Mouse (Mus musculus) CH12.LX (cell line): Measurements from ENCODE around the gene Ssb. TPM values are rescaled to one million over a fixed set of nuclear protein-coding genes. Genes with fewer than 3 reads are reported as not detected.

Experiments used
- DNase-seq: peaks from one replicate; pipeline ENCODE4 v3.0.0-alpha.2; 2013; ENCODE audit errors: extremely low read depth
- H3K27ac ChIP-seq: 2 replicates; pipeline ENCODE4 v1.5.1; 2012; ENCODE audit warnings: low read depth, mild to moderate bottlenecking, control low read depth, moderate library complexity; ENCODE audit not compliant: insufficient read depth
- H3K27me3 ChIP-seq: replicated peaks from 2 replicates; pipeline ENCODE3; 2012; ENCODE audit warnings: inconsistent platforms
- H3K36me3 ChIP-seq, 2 experiments: replicated peaks in 1 of 2; 2 replicates each; pipeline versions ENCODE3 to v1.6.1; 2012; ENCODE audit warnings: inconsistent platforms in 1 of 2, low read length in 1 of 2, mild to moderate bottlenecking in 1 of 2, mixed read lengths in 1 of 2, moderate library complexity in 1 of 2; ENCODE audit not compliant: control insufficient read depth in 1 of 2, insufficient read depth in 1 of 2
- H3K4me1 ChIP-seq, 2 experiments: 2 replicates each; pipeline ENCODE4 v1.6.1; 2012; ENCODE audit warnings: inconsistent platforms in 1 of 2, moderate library complexity in 1 of 2; ENCODE audit not compliant: insufficient read depth in 2 of 2, control insufficient read depth in 1 of 2
- H3K4me2 ChIP-seq: 2 replicates; pipeline ENCODE4 v1.6.1; 2012; ENCODE audit warnings: low read depth, mild to moderate bottlenecking, control low read depth; ENCODE audit not compliant: poor library complexity, insufficient read depth, severe bottlenecking
- H3K4me3 ChIP-seq, 3 experiments: fragments of 150-350 bp in 1 of 3; sonication (generic) in 1 of 3; replicated peaks in 1 of 3; 2 replicates each; pipeline versions ENCODE3 to v1.5.1; 2011 to 2012; ENCODE audit warnings: low read depth in 2 of 3, low read length in 2 of 3, mild to moderate bottlenecking in 2 of 3, moderate library complexity in 2 of 3, control low read depth in 1 of 3, improper control_type of control experiment in 1 of 3, inconsistent platforms in 1 of 3, mixed read lengths in 1 of 3; ENCODE audit not compliant: poor library complexity in 1 of 3
- H3K79me2 ChIP-seq: replicated peaks from 2 replicates; pipeline ENCODE4 v1.6.1; 2012; ENCODE audit warnings: mild to moderate bottlenecking, moderate library complexity; ENCODE audit not compliant: control insufficient read depth, poor library complexity, insufficient read depth, severe bottlenecking; ENCODE audit errors: extremely low read depth
- H3K9ac ChIP-seq: 2 replicates; pipeline ENCODE4 v1.6.1; 2012; ENCODE audit warnings: low read depth, mild to moderate bottlenecking, control low read depth, moderate library complexity; ENCODE audit not compliant: insufficient read depth
- H3K9me3 ChIP-seq: replicated peaks from 2 replicates; pipeline ENCODE3; 2012; ENCODE audit warnings: low read length, inconsistent platforms, mixed read lengths
- E2F4 ChIP-seq: IDR thresholded peaks from 2 replicates; pipeline ENCODE4 v1.6.1; 2011; ENCODE audit warnings: low read depth, low read length, improper control_type of control experiment; ENCODE audit not compliant: insufficient replicate concordance
- ELF1 ChIP-seq: IDR thresholded peaks from 2 replicates; pipeline ENCODE4 v1.6.1; 2014; ENCODE audit warnings: low read depth, mild to moderate bottlenecking, inconsistent platforms, low read length, improper control_type of control experiment
- EP300 ChIP-seq: IDR thresholded peaks from 2 replicates; pipeline ENCODE4 v1.6.1; 2011; ENCODE audit warnings: low read length, improper control_type of control experiment
- IRF4 ChIP-seq: IDR thresholded peaks from 2 replicates; pipeline ENCODE4 v1.6.1; 2014; ENCODE audit warnings: low read depth, mild to moderate bottlenecking, inconsistent platforms, low read length, improper control_type of control experiment
- JUN ChIP-seq: IDR thresholded peaks from 2 replicates; pipeline ENCODE4 v1.6.1; 2011; ENCODE audit warnings: low read depth, mild to moderate bottlenecking, low read length, improper control_type of control experiment, moderate library complexity; ENCODE audit not compliant: insufficient read depth
- JUND ChIP-seq: conservative IDR thresholded peaks from 2 replicates; pipeline ENCODE4 v1.6.1; 2011; ENCODE audit warnings: low read depth, low read length, improper control_type of control experiment
- MAFK ChIP-seq: IDR thresholded peaks from 2 replicates; pipeline ENCODE4 v1.6.1; 2011; ENCODE audit warnings: low read length, improper control_type of control experiment; ENCODE audit not compliant: insufficient replicate concordance
- MEF2A ChIP-seq: IDR thresholded peaks from 2 replicates; pipeline ENCODE4 v1.6.1; 2014; ENCODE audit warnings: low read depth, mild to moderate bottlenecking, inconsistent platforms, low read length, improper control_type of control experiment, borderline replicate concordance
- NELFE ChIP-seq: IDR thresholded peaks from 2 replicates; pipeline ENCODE4 v1.6.1; 2011; ENCODE audit warnings: low read depth, low read length, improper control_type of control experiment
- SIN3A ChIP-seq: IDR thresholded peaks from 2 replicates; pipeline ENCODE4 v1.6.1; 2012; ENCODE audit warnings: low read length, improper control_type of control experiment, inconsistent platforms
- USF2 ChIP-seq: conservative IDR thresholded peaks from 2 replicates; pipeline ENCODE4 v1.6.1; 2011; ENCODE audit warnings: low read depth, low read length, improper control_type of control experiment
- ZC3H11A ChIP-seq: IDR thresholded peaks from 2 replicates; pipeline ENCODE4 v1.6.1; 2012; ENCODE audit warnings: low read depth, mild to moderate bottlenecking, inconsistent platforms, low read length, improper control_type of control experiment
- ZNF384 ChIP-seq: IDR thresholded peaks from 2 replicates; pipeline ENCODE4 v1.6.1; 2012; ENCODE audit warnings: low read depth, low read length, improper control_type of control experiment, inconsistent platforms
- dilution Hi-C: fragments of 300-500 bp; cut with MboI; formaldehyde crosslinking; loops from 2 replicates; pipeline ENCODE4 v1.14.3; 2020; ENCODE audit warnings: low sequenced_read_pairs; ENCODE audit not compliant: extremely low pct_unique_long_range_greater_than_20kb, extremely low pct_ligation_motif_present
- in situ Hi-C: fragments of 300-500 bp; cut with MboI; formaldehyde crosslinking; loops from 3 replicates; pipeline ENCODE4 v1.14.3; 2019; ENCODE audit warnings: low sequenced_read_pairs, low pct_ligation_motif_present, low pct_unique_long_range_greater_than_20kb, mixed read lengths
- polyA plus RNA-seq: library from polyadenylated mRNA; unstranded; fragments of >175 nt; gene quantifications from 2 replicates; pipeline ENCODE4 v1.2.1, GENCODE M21; 2012; ENCODE audit warnings: low read depth; ENCODE audit not compliant: insufficient read length
- total RNA-seq, 2 experiments: library from RNA; depleted of rRNA; stranded (reverse); fragments of 300-350 nt in 1 of 2; fragments of >200 nt in 1 of 2; gene quantifications; 2 replicates each; pipeline ENCODE4 v1.2.3; 2012 to 2014

Ssb gene
- total and polyA plus RNA-seq, 3 experiments: 124 to 410 (median 281) TPM

DNA sequence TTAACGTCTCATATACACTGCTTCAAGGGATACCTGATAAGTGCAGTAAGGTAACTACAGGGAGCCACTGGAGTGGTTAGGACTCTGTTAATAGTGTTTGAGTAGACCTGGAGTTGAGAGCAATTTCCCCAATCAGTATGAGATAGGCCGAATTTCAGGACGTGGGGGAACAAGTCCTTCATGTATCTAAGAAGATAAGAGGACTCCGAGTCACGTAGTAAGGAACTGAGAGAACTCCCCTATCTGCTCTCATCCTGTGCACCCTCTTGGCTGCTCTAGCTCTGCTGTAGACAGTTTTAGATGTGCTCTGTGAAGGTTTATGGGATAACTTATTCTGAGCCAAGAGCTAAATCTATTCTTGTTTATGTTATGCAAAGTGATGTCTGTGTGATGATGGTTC is 44.8 kb upstream of the Ssb start:
- dilution Hi-C loops: no loop called here
- DNase-seq: no peak
- H3K9me3 ChIP-seq: peaks cover 3% of the 10 kb centered on the region
- no peaks in the 10 kb centered on the region; a peak in 1 of 4 replicates for H3K4me1 ChIP-seq
- H3K36me3 ChIP-seq: no peaks in the 10 kb centered on the region
- in situ Hi-C loops: no loop called here
- no peak for TF ChIP-seq MEF2A
- TF ChIP-seq JUN: no peak
- no peak for TF ChIP-seq USF2
- TF ChIP-seq ELF1: no peak
- TF ChIP-seq ZC3H11A: no peak
- TF ChIP-seq EP300: no peak
- TF ChIP-seq MAFK: no peak
- no peak for TF ChIP-seq SIN3A
- TF ChIP-seq IRF4: no peak
- TF ChIP-seq E2F4: no peak
- TF ChIP-seq ZNF384: no peak
- no peak for TF ChIP-seq NELFE
- H3K27ac ChIP-seq: no peak overlapping the region
- peaks cover 2% of the 10 kb centered on the region for H3K27me3 ChIP-seq
- no peak overlapping the region for H3K4me3 ChIP-seq
- no peak overlapping the region for H3K4me2 ChIP-seq
- H3K79me2 ChIP-seq: no peaks in the 10 kb centered on the region
- H3K9ac ChIP-seq: no peak overlapping the region

DNA sequence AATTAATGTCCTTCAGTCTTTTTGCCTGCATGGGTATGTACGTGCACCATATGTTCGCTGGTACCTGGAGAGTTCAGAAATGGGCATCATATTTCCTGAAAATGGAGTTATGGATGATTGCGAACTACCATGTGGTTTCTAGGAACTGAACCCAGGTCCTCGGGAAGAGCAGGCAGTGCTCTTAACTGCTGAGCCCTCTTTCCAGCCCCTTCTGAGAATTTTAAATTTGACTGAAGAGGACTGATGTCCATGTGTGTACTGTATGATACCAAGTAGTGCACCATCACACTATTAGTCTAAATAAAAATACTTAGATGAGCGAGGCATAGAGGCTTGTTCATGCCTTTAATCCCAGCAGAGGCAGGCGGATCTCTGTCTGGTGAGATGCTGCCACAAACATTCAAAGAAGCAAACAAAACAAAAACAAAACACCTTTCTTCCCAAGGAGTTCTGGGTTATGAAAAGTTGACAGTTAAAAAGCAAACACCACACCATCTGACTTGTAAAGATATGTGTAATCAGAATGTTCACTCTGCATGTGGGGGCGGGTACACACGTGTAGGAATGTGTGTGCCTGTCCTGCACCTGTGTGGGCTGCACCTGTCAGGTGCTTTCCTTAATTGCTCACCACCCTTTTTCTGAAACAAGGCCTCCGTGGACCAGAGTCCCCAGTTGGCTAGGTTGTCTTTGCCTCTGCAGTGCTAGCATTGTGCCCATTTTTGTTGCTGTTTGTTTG is 42.8 kb upstream of the Ssb start:
- Histone ChIP-seq H3K4me3 (no peak overlapping the region), H3K27ac (no peak overlapping the region), H3K9me3 (peaks cover under 1% of the 10 kb centered on the region), H3K79me2 (no peaks in the 10 kb centered on the region), H3K4me2 (no peak overlapping the region), H3K27me3 (peaks cover 5% of the 10 kb centered on the region), H3K4me1 (peaks cover 0 to 2% of the 10 kb centered on the region in 2 experiments; a peak in 1 of 4 replicates), H3K9ac (no peak overlapping the region), H3K36me3 (no peaks in the 10 kb centered on the region)
- in situ Hi-C loops (no loop called here), dilution Hi-C loops (no loop called here)
- DNase-seq: no peak
- TF ChIP-seq JUND (no peak), JUN (no peak), EP300 (no peak)
